Comparison of ENCODE assay signal across 8 mouse cellular contexts in the genomic region with DNA sequence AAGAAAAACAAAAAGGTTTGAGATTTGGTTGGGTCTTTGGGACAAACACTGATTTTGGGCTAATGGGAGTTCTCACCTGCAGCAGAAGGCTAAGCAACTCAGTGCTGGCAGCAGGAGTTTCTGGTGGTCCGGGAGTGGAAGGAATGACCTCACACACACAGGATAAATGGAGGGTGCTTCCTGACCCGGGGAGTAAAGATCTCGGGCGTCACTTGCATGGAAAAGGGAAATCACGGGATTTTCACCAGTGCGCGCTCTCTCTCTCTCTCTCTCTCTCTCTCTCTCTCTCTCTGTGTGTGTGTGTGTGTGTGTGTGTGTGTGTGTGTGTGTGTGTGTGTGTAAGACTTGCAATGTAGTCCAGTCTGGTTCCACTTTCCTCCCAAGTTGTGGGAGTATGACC. TPM values are rescaled to one million over a fixed set of nuclear protein-coding genes. Genes with fewer than 3 reads are reported as not detected.
DNase-seq lines count a peak whose midpoint lies in the region; ATAC-seq lines count a peak whose summit lies in the region.

No protein-coding gene starts in this region.

- H3K27ac ChIP-seq in embryonic facial prominence, embryonic 14.5 days (replicated peaks; ENCODE audit: low read depth, low read length), result no peak overlapping the region
- H3K27ac ChIP-seq in kidney, embryonic 16.5 days (ENCODE audit: low read length), result peak overlapping the region; percentile 98

- WGBS in embryonic facial prominence, embryonic 14.5 days, result 34% methylated on average over 7 of the region's 7 CpGs
- WGBS in kidney, embryonic 16.5 days, result 7% methylated on average over 7 of the region's 7 CpGs

- H3K27me3 ChIP-seq in embryonic facial prominence, embryonic 14.5 days (replicated peaks; ENCODE audit: control insufficient read depth, insufficient read depth, low read length), result no peaks in the 10 kb centered on the region
- H3K27me3 ChIP-seq in kidney, embryonic 16.5 days (ENCODE audit: insufficient read depth, low read length), result no peaks in the 10 kb centered on the region

- H3K9me3 ChIP-seq in embryonic facial prominence, embryonic 14.5 days (ENCODE audit: control insufficient read depth, low read length), result no peaks in the 10 kb centered on the region
- H3K9me3 ChIP-seq in kidney, embryonic 16.5 days (ENCODE audit: low read length), result no peaks in the 10 kb centered on the region

- no peak overlapping the region for H3K4me3 ChIP-seq in embryonic facial prominence, embryonic 14.5 days (ENCODE audit: low read depth, low read length)
- H3K4me3 ChIP-seq in kidney, embryonic 16.5 days (ENCODE audit: low read length), result peak overlapping the region; percentile 95

- peak; percentile 95 for DNase-seq in heart, adult 11 months
- DNase-seq in heart, postnatal 36 days, result no peak
- no peak for DNase-seq in embryonic facial prominence, embryonic 14.5 days (ENCODE audit: low spot score)
- DNase-seq in lung, postnatal 10 days, result peak; percentile 45
- no peak for DNase-seq in left cerebral cortex, adult 8-10 months (ENCODE audit: low spot score in 2 of 2)
- DNase-seq in cerebellum, adult 18-20 months, result no peak
- DNase-seq in spleen, postnatal 36 days (ENCODE audit: low spot score in 2 of 2), result no peak

- H3K4me2 ChIP-seq in embryonic facial prominence, embryonic 14.5 days (ENCODE audit: low read depth, low read length), result peak overlapping the region; percentile 90; the same call in 1 of the 2 replicates
- peak overlapping the region; percentile 93 for H3K4me2 ChIP-seq in kidney, embryonic 16.5 days (replicated peaks; ENCODE audit: low read depth, low read length)

- H3K9ac ChIP-seq in embryonic facial prominence, embryonic 14.5 days (ENCODE audit: low read depth, low read length), result no peak overlapping the region
- peak overlapping the region; percentile 71 for H3K9ac ChIP-seq in kidney, embryonic 16.5 days (replicated peaks; ENCODE audit: low read length)

- intact Hi-C loops in heart, postnatal 36 days (cut with DNase I), result no loop called here

- ATAC-seq in embryonic facial prominence, embryonic 14.5 days (ENCODE audit: low read depth), result no peak
- no peak for ATAC-seq in kidney, embryonic 16.5 days (ENCODE audit: low FRiP score, low TSS enrichment)

- peaks cover 22% of the 10 kb centered on the region for H3K4me1 ChIP-seq in embryonic facial prominence, embryonic 14.5 days (ENCODE audit: control insufficient read depth, insufficient read depth, low read length)
- peaks cover 53% of the 10 kb centered on the region for H3K4me1 ChIP-seq in kidney, embryonic 16.5 days (ENCODE audit: insufficient read depth, low read length)

- H3K36me3 ChIP-seq in embryonic facial prominence, embryonic 14.5 days (ENCODE audit: control insufficient read depth, insufficient read depth, low read length), result no peaks in the 10 kb centered on the region
- no peaks in the 10 kb centered on the region for H3K36me3 ChIP-seq in kidney, embryonic 16.5 days (ENCODE audit: insufficient read depth, low read length)

RNA-seq across cellular contexts. Expression of gene Ephb4, which starts 2.1 kb away (rescaled TPM):
- 10 to 100 TPM; 55.6 to 64.8 TPM for total RNA-seq in heart, postnatal 36 days (2021)
- polyA plus RNA-seq in embryonic facial prominence, embryonic 14.5 days (2014; fragmentation: Nextera tagmentation; extraction: Ambion mirVana), result 57.7 and 68.1 TPM in 2 replicates
- 53.7 and 55.3 TPM in 2 replicates for polyA plus RNA-seq in kidney, embryonic 16.5 days (2015; fragmentation: Nextera tagmentation; extraction: Ambion mirVana)
- total RNA-seq in left cerebral cortex, adult 8-10 months (2022), result 1 to 10 TPM; 4.4 to 7.2 (median 5.2) TPM

RNA-seq across cellular contexts. Expression of gene Slc12a9, which starts 14.5 kb away (rescaled TPM):
- total RNA-seq in heart, postnatal 36 days (2021), result 1 to 10 TPM; 2.0 to 3.6 TPM
- polyA plus RNA-seq in embryonic facial prominence, embryonic 14.5 days (2014; fragmentation: Nextera tagmentation; extraction: Ambion mirVana), result 8.6 and 8.8 TPM in 2 replicates
- 16.3 and 16.6 TPM in 2 replicates for polyA plus RNA-seq in kidney, embryonic 16.5 days (2015; fragmentation: Nextera tagmentation; extraction: Ambion mirVana)
- total RNA-seq in left cerebral cortex, adult 8-10 months (2022), result 10 to 100 TPM; 24.4 to 28.0 (median 26.5) TPM

RNA-seq across cellular contexts. Expression of gene Trip6, which starts 33.7 kb away (rescaled TPM):
- total RNA-seq in heart, postnatal 36 days (2021), result 10 to 100 TPM; 11.1 to 14.3 TPM
- polyA plus RNA-seq in embryonic facial prominence, embryonic 14.5 days (2014; fragmentation: Nextera tagmentation; extraction: Ambion mirVana), result 72.3 and 88.9 TPM in 2 replicates
- polyA plus RNA-seq in kidney, embryonic 16.5 days (2015; fragmentation: Nextera tagmentation; extraction: Ambion mirVana), result 90.1 and 102 TPM in 2 replicates
- 1 to 10 TPM; 3.9 to 7.6 (median 5.1) TPM for total RNA-seq in left cerebral cortex, adult 8-10 months (2022)

RNA-seq across cellular contexts. Expression of gene Srrt, which starts 40.4 kb away (rescaled TPM):
- total RNA-seq in heart, postnatal 36 days (2021), result 10 to 100 TPM; 58.3 to 62.6 TPM
- 101 and 105 TPM in 2 replicates for polyA plus RNA-seq in embryonic facial prominence, embryonic 14.5 days (2014; fragmentation: Nextera tagmentation; extraction: Ambion mirVana)
- 158 and 165 TPM in 2 replicates for polyA plus RNA-seq in kidney, embryonic 16.5 days (2015; fragmentation: Nextera tagmentation; extraction: Ambion mirVana)
- 100 to 1,000 TPM; 164 to 219 (median 188) TPM for total RNA-seq in left cerebral cortex, adult 8-10 months (2022)

RNA-seq across cellular contexts. Expression of gene Ufsp1, which starts 53.4 kb away (rescaled TPM):
- total RNA-seq in heart, postnatal 36 days (2021), result 1 to 10 TPM; 8.5 to 9.0 TPM
- 11.1 and 12.3 TPM in 2 replicates for polyA plus RNA-seq in embryonic facial prominence, embryonic 14.5 days (2014; fragmentation: Nextera tagmentation; extraction: Ambion mirVana)
- 7.2 and 7.8 TPM in 2 replicates for polyA plus RNA-seq in kidney, embryonic 16.5 days (2015; fragmentation: Nextera tagmentation; extraction: Ambion mirVana)
- total RNA-seq in left cerebral cortex, adult 8-10 months (2022), result 10 to 100 TPM; 14.0 to 16.8 (median 16.1) TPM

Comparison
In these comparisons a context has a peak if more than half of its experiments do, and no peak if none do; other contexts are left out.
1. DNase-seq: peak in heart, adult 11 months (single experiment) and lung, postnatal 10 days (single experiment); none in heart, postnatal 36 days (0 of 2), embryonic facial prominence, embryonic 14.5 days (single experiment), left cerebral cortex, adult 8-10 months (0 of 2), cerebellum, adult 18-20 months (0 of 2) and spleen, postnatal 36 days (0 of 2).
2. RNA of gene Ephb4, which starts 2.1 kb away (total RNA-seq): 55.6 to 64.8 TPM in heart, postnatal 36 days; 4.4 to 7.2 TPM in left cerebral cortex, adult 8-10 months; every median in the first group is over 4 times any median in the second.
3. RNA of gene Slc12a9, which starts 14.5 kb away (total RNA-seq): 24.4 to 28.0 TPM in left cerebral cortex, adult 8-10 months; 2.0 to 3.6 TPM in heart, postnatal 36 days; every median in the first group is over 4 times any median in the second.